Mouse (Mus musculus) midbrain, embryonic 13.5 days (tissue): Measurements from ENCODE around the gene Nanos3. TPM values are rescaled to one million over a fixed set of nuclear protein-coding genes. Genes with fewer than 3 reads are reported as not detected.

Experiments used
- ATAC-seq: fragments of 200-750 bp; cut with Nextera tagmentation; 2 replicates; pipeline ENCODE4 v1.8.0; 2017; ENCODE audit warnings: mild to moderate bottlenecking, moderate TSS enrichment, moderate library complexity
- H3K27ac ChIP-seq: fragments of 300-500 bp; sonication (generic); 2 replicates; pipeline ENCODE4 v1.5.1; 2015; ENCODE audit warnings: inconsistent platforms, mild to moderate bottlenecking, moderate library complexity
- H3K27me3 ChIP-seq: fragments of 300-500 bp; sonication (generic); 2 replicates; pipeline ENCODE4 v1.6.1; 2015; ENCODE audit warnings: mild to moderate bottlenecking, inconsistent platforms
- H3K36me3 ChIP-seq: fragments of 300-500 bp; sonication (generic); 2 replicates; pipeline ENCODE4 v1.6.1; 2015; ENCODE audit warnings: mild to moderate bottlenecking, inconsistent platforms
- H3K4me1 ChIP-seq: fragments of 300-500 bp; sonication (generic); replicated peaks from 2 replicates; pipeline ENCODE4 v1.6.1; 2015; ENCODE audit warnings: inconsistent platforms
- H3K4me2 ChIP-seq: fragments of 300-500 bp; sonication (generic); replicated peaks from 2 replicates; pipeline ENCODE4 v1.6.1; 2015; ENCODE audit warnings: moderate library complexity, mild to moderate bottlenecking, inconsistent platforms
- H3K4me3 ChIP-seq: fragments of 300-500 bp; sonication (generic); replicated peaks from 2 replicates; pipeline ENCODE4 v1.5.1; 2015; ENCODE audit warnings: mild to moderate bottlenecking, inconsistent platforms
- H3K9ac ChIP-seq: fragments of 300-500 bp; sonication (generic); replicated peaks from 2 replicates; pipeline ENCODE4 v1.6.1; 2015; ENCODE audit warnings: mild to moderate bottlenecking, inconsistent platforms
- H3K9me3 ChIP-seq: fragments of 300-500 bp; sonication (generic); 2 replicates; pipeline ENCODE4 v1.6.1; 2016; ENCODE audit warnings: mild to moderate bottlenecking, inconsistent platforms
- WGBS: fragments of 180-500 bp; shearing (Covaris S2); methylation state at CpG from one replicate; pipeline ENCODE4 v1.1.7; 2015; 5-methylcytosine and 5-hydroxymethylcytosine counted together
- polyA plus RNA-seq: library from polyadenylated mRNA; unstranded; fragments of >200 nt; fragmentation: Nextera tagmentation; extraction: Ambion mirVana; gene quantifications from 2 replicates; pipeline ENCODE4 v1.2.1, GENCODE M21; 2015

Gene Nanos3
- 8.8 and 11.6 TPM in 2 replicates for polyA plus RNA-seq

DNA sequence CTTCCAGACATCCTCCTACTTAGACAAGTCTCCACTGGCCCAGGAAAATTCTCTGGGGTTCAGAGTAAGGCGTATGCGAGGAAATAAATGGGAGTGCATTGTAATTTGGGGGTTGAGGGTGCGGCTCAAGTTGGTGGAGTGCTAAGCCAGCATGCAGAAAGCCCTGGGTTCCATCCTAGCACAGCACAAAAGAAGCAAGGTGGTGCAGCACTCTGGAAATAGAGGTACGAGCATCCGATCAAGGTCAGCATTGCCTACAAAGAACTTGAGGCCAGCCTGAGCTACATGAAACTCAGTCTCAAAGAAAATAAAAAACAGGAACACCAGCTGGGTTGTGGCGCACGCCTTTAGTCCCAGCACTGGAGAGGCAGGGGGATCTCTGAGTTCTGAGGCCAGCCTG, at the start of gene Nanos3:
Gene Nanos3, minus strand, starts transcription at position 101 of the 400 bp plus-strand sequence.
- WGBS: 93% methylated on average over 7 of the region's 7 CpGs
- Histone ChIP-seq H3K4me1 (peaks cover 46% of the 10 kb centered on the region), H3K27ac (peak within 1 kb of the TSS; percentile 96), H3K4me3 (peak within 1 kb of the TSS; percentile 80), H3K4me2 (peak within 1 kb of the TSS; percentile 86), H3K9ac (peak within 1 kb of the TSS; percentile 99), H3K36me3 (no peaks in the 10 kb centered on the region), H3K9me3 (no peaks in the 10 kb centered on the region), H3K27me3 (peaks cover 14% of the 10 kb centered on the region)
- ATAC-seq: no peak

DNA sequence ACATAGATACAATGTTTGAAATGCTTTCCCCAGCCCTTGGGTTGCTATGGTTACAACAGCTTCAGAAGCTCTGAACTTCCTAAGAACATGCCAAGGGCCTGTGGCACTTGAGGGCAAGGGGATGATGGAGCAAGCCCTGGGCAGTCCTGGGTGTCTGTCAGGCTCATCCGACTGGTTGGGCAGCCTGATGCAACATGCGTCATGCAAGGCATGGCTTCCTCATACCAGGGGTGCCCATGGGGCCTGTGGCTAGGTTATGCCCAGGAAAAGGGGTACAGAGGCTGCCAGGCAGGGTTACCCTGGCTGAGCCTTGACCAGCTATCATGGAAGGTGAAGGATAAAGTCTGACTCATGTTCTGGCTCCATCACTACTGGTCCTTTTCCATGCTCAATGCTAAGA, 48.0 kb upstream of the Nanos3 start:
- ATAC-seq: no peak
- WGBS: 84% methylated on average over 2 of the region's 2 CpGs
- H3K27ac ChIP-seq: no peak overlapping the region
- 0 out of 2 replicates have a peak overlapping the region, but pooled peaks have one; percentile 28 for H3K9ac ChIP-seq
- H3K4me3 ChIP-seq: no peak overlapping the region
- H3K27me3 ChIP-seq: no peaks in the 10 kb centered on the region
- H3K4me2 ChIP-seq: no peak overlapping the region
- peaks cover 69% of the 10 kb centered on the region for H3K36me3 ChIP-seq
- H3K4me1 ChIP-seq: peaks cover 45% of the 10 kb centered on the region
- H3K9me3 ChIP-seq: no peaks in the 10 kb centered on the region

DNA sequence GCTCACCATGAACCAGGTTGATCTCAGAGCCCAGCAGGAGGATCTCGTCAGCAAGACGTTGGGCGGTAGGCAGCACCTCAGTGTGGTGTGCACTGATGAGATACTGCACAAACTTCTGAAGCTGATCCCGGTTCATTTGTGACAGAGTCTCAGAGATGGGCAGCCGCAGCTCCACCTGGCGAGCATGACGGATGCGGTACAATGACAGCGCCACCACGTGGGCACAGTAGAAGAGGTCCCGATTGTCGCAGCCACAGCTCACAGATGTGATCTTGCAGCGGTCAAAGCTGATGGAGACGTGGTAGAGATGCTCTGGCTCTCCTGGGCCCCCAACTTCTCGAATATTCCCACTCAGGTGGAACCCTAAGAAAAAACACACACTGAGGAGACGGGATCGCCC, 45.7 kb upstream of the Nanos3 start:
- Histone ChIP-seq H3K4me3 (no peak overlapping the region), H3K27ac (no peak overlapping the region), H3K4me1 (peaks cover 34% of the 10 kb centered on the region), H3K27me3 (no peaks in the 10 kb centered on the region), H3K4me2 (no peak overlapping the region), H3K36me3 (peaks cover 92% of the 10 kb centered on the region), H3K9me3 (no peaks in the 10 kb centered on the region), H3K9ac (no peak overlapping the region)
- WGBS: 79% methylated on average over 17 of the region's 17 CpGs
- ATAC-seq: 0 out of 2 replicates have a peak, but pooled peaks have one; percentile 21

DNA sequence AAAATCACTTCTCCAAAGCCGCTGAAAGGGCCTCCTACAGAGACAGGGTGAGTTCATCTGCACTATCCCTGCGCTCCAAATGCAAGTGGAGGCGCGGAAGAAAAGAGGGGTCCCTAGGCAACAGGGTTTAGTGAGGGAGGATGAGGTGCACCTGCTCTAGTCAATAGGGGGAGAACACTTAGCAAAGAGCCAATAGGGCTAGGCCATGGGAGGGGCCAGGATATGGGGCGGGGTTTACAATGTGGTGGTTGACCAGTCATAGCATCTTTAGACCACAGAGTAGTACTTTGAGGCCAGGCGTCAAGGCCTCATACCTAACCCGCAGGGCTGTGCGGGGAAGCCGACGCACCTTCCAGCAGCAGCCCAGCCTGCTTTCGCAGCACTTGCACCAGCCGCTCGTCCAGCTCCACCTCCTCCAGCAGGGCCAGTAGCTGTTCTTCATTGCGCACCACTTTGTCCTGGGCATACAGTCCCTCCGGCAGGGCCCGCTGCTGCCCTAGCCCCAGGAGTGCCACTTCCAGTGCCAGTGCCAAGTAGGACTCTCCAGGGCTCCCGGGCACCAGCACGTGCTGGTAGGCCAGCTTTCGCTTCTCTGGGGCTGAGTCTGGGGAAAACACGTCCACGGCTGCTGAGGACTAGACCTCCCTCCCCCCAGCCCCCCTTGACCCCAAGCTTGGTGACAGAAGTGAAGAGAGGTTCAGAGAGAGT, 38.5 kb upstream of the Nanos3 start:
- ATAC-seq: peak; percentile 30; the same call in 1 of the 2 replicates
- Histone ChIP-seq H3K27ac (no peak overlapping the region), H3K4me3 (no peak overlapping the region), H3K4me2 (no peak overlapping the region), H3K9ac (no peak overlapping the region), H3K4me1 (no peaks in the 10 kb centered on the region), H3K27me3 (no peaks in the 10 kb centered on the region), H3K9me3 (no peaks in the 10 kb centered on the region), H3K36me3 (peaks cover 98% of the 10 kb centered on the region)
- WGBS: 77% methylated on average over 21 of the region's 21 CpGs

DNA sequence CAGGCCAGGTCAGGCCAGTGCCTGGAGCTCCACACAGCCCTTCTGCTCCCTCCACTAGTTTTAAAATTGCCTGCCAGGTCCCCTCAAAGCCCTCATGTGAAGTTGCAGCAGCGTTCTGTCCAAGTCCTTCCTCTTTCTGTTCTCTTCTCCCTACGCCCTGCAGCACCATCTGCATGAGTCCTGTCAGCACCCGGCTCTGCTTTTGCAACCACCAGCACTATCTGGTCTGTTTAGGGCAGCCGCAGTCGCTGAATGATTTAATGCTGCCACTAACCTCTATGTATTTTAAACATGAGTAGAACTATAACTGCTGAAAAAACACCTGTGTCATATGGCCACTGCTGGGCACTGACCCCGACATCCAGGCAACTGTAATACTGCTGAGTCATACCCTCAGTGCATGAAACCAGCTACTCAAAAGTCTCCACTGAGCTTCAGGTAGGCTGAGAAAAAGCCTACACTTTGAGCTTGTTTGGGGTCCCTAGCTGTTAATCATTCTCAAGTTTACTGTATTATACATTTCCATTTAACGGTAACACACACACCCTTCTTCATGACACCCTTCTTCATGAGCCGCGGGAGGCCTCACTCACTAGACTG, 37.6 kb upstream of the Nanos3 start:
- no peaks in the 10 kb centered on the region for H3K4me1 ChIP-seq
- no peaks in the 10 kb centered on the region for H3K27me3 ChIP-seq
- no peak for ATAC-seq
- no peak overlapping the region for H3K27ac ChIP-seq
- H3K4me3 ChIP-seq: no peak overlapping the region
- H3K9me3 ChIP-seq: no peaks in the 10 kb centered on the region
- H3K9ac ChIP-seq: no peak overlapping the region
- peaks cover 98% of the 10 kb centered on the region for H3K36me3 ChIP-seq
- H3K4me2 ChIP-seq: no peak overlapping the region
- 97% methylated on average over 9 of the region's 9 CpGs for WGBS

DNA sequence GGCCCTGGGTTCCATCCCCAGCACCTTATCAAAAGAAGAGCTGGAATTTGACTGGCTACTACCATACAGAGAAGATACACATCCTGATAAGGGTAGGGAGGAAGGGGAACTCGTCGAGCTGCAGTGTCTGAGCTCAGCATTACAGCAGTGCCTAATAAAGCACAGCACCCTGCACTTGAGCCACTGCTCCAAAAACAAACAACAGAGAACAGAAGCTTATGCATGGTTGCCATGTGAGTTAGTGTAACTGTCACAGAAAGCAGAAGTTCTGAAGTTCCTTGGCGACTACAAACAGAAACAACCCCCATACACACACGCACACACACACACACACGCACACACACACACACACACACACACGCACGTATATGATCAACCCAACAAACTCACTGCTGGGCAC, 35.1 kb upstream of the Nanos3 start:
- no peak for ATAC-seq
- Histone ChIP-seq H3K4me1 (no peaks in the 10 kb centered on the region), H3K36me3 (peaks cover 97% of the 10 kb centered on the region), H3K9me3 (no peaks in the 10 kb centered on the region), H3K4me2 (no peak overlapping the region), H3K27me3 (no peaks in the 10 kb centered on the region), H3K9ac (no peak overlapping the region), H3K27ac (no peak overlapping the region), H3K4me3 (no peak overlapping the region)
- 79% methylated on average over 7 of the region's 7 CpGs for WGBS

DNA sequence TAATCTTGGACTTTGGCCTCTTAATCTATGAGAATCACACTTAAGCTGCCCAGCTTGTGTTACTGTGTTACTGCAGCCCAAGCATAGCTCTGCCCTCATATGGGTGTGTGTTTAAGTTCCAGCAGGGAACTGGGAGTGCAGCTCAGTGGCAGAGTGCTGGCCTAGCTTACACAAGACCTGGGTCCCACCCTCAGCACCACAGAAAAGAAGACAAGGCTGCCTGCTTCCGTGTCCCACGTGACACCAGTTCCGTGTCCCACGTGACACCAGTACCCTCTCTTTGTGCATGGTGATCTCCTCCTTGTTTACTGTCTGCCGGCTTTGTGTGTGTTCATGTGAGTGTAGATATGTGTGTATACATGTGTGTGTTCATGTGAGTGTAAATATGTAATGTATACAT, 33.1 kb upstream of the Nanos3 start:
- no peaks in the 10 kb centered on the region for H3K4me1 ChIP-seq
- no peak overlapping the region for H3K9ac ChIP-seq
- H3K36me3 ChIP-seq: peaks cover 97% of the 10 kb centered on the region
- WGBS: 96% methylated on average over 5 of the region's 5 CpGs
- H3K4me3 ChIP-seq: no peak overlapping the region
- H3K4me2 ChIP-seq: no peak overlapping the region
- no peak for ATAC-seq
- no peaks in the 10 kb centered on the region for H3K27me3 ChIP-seq
- no peaks in the 10 kb centered on the region for H3K9me3 ChIP-seq
- H3K27ac ChIP-seq: no peak overlapping the region

DNA sequence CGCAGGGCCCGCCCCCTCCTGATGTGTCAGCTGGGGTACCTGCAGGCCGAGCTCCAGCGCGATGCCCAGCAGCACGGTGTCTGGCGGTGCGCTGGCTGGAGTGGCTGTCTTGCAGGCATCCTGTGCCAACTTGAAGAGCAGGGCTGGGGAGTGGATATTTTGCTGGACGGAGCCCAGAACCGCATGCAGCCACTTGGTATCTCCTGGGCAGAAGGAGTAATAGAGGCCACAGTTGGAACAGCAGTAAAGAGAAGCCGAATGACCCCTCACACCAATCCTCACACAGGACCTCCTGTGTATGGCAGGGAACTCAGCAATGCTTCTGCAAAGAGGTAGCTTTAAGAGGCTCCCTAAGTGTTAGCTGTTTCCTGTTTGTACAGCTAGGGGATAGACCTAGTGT, 32.2 kb upstream of the Nanos3 start:
- H3K9ac ChIP-seq: no peak overlapping the region
- H3K4me2 ChIP-seq: no peak overlapping the region
- H3K36me3 ChIP-seq: peaks cover 97% of the 10 kb centered on the region
- no peaks in the 10 kb centered on the region for H3K9me3 ChIP-seq
- no peaks in the 10 kb centered on the region for H3K27me3 ChIP-seq
- WGBS: 95% methylated on average over 11 of the region's 11 CpGs
- no peak overlapping the region for H3K27ac ChIP-seq
- no peak for ATAC-seq
- H3K4me1 ChIP-seq: no peaks in the 10 kb centered on the region
- H3K4me3 ChIP-seq: no peak overlapping the region

DNA sequence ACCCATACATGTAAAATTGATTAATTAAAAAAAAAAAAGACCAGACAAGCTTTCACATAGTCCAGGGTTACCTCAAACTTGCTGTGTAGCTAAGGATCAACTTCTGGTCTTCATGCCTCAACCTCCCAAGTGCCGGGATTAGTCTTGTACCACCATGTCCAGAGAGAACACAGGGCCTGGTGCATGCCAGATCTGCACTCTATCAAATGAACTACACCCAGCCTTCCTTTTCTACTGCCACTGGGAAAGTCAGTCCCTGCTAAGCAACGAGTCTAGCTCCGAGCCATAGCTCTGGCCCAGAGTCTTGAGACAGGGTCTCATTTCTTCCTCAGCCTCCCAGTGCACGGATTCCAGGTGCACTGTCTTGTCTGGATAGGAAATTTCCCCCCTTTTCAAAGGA, 28.3 kb upstream of the Nanos3 start:
- WGBS: 92% methylated on average over 4 of the region's 4 CpGs
- Histone ChIP-seq H3K4me3 (no peak overlapping the region), H3K27me3 (no peaks in the 10 kb centered on the region), H3K4me2 (no peak overlapping the region), H3K9me3 (no peaks in the 10 kb centered on the region), H3K36me3 (peaks cover 91% of the 10 kb centered on the region), H3K27ac (no peak overlapping the region), H3K4me1 (peaks cover 20% of the 10 kb centered on the region), H3K9ac (no peak overlapping the region)
- no peak for ATAC-seq

DNA sequence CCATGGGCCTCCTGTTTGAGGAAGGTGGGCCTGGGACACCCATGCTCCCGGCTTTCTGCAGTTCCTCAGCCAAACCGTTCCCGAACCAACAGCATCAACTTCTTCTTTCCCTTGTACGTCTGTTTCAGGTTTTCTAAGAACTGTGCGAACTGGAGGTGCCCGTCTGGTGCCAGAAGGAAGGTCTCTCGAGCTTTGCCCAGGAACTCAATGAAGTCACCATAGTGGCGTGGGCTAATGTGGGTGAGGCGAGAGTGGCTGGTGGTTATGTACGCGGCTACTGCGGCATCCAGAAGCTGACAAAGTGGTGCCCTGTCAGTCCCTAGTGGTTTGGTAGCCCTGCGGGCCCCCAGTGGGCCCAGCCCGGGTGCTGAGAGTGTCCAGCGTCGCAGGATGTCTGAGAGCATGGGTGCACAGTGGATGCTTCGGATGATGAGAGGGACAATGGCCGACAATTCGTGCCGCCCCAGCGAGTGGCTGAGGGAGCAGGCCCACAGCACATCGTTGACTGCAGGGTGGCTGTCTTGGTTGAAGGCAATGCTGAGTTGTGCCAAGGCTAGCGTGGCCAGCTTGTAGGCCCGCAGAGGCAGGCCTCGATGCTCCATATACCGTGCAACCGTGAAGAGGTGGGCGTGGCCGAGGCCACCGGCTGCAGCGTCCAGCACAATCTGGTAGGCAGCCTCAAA, 27.0 kb upstream of the Nanos3 start:
- Histone ChIP-seq H3K9ac (no peak overlapping the region), H3K36me3 (peaks cover 79% of the 10 kb centered on the region), H3K4me1 (peaks cover 27% of the 10 kb centered on the region), H3K27me3 (no peaks in the 10 kb centered on the region), H3K4me2 (no peak overlapping the region), H3K4me3 (no peak overlapping the region), H3K9me3 (no peaks in the 10 kb centered on the region), H3K27ac (no peak overlapping the region)
- ATAC-seq: no peak
- WGBS: 92% methylated on average over 31 of the region's 31 CpGs

DNA sequence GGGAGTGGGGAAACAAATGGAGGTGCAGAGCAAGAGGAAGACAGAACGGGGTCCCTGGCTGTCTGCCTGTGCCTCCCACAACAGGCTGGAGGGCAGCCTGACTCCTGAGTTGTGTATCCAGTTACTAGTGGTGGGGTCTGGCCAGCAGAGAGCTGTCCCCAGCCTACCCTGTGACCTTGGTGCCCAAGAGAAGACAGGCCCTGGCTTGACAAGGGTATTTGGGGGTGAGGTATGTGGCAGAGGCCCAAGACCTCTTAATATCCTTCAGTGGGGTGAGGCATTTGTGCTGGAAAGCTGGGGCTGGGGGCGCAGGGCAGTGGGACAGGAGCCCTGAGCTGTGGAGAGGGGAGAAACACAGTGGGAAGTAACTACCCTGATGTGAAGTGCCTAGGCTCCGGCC, 26.2 kb upstream of the Nanos3 start:
- 93% methylated on average over 3 of the region's 3 CpGs for WGBS
- Histone ChIP-seq H3K36me3 (peaks cover 71% of the 10 kb centered on the region), H3K9ac (no peak overlapping the region)

DNA sequence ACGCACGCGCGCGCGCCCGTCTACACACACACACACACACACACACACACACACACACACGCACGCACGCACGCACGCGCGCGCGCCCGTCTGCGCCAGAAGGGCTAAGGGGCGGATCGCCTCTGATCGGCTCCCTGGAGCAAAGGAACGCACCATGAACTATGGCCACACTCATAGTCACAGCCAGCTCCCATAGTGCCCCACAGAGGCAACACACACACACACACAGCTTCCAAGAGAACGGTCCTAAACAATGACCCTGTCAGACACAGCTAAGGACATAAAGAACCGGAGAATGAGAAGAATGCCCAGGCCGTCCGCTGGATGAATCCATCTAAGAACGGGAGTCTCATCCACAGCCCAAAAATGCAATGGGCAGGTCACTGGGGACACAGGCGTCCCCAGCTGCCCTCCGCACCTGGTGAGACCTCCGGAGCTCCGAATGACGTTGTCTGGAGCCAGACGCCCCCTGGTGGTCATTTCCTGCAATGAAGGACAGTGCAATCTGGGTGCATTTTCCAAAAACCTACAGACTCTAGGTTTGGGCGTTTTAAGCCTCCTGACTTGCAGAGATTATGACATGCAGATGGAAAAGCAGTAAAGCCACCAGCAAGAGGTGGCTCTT, 25.3 kb upstream of the Nanos3 start:
- peak overlapping the region; percentile 36; the same call in 1 of the 2 replicates for H3K9ac ChIP-seq
- peak; percentile 49; the same call in 1 of the 2 replicates for ATAC-seq
- 57% methylated on average over 32 of the region's 34 CpGs for WGBS

More for the DNA sequence above, 26.2 kb upstream of the Nanos3 start:
- Histone ChIP-seq H3K9me3 (no peaks in the 10 kb centered on the region), H3K4me1 (peaks cover 27% of the 10 kb centered on the region), H3K27ac (no peak overlapping the region), H3K4me3 (no peak overlapping the region), H3K4me2 (no peak overlapping the region), H3K27me3 (no peaks in the 10 kb centered on the region)
- ATAC-seq: no peak

More for the DNA sequence above, 25.3 kb upstream of the Nanos3 start:
- Histone ChIP-seq H3K27me3 (no peaks in the 10 kb centered on the region), H3K27ac (no peak overlapping the region), H3K36me3 (peaks cover 62% of the 10 kb centered on the region), H3K4me1 (peaks cover 27% of the 10 kb centered on the region), H3K4me3 (no peak overlapping the region), H3K4me2 (peak overlapping the region; percentile 31), H3K9me3 (no peaks in the 10 kb centered on the region)
